Mouse (Mus musculus): Measurements from ENCODE around the gene Ssxb1.
"Not testable (repeated sequence)": the region's sequence is repeated elsewhere in the genome, so short reads cannot be mapped to it uniquely, and the experiment has no call there.

The Ssxb1 gene

DNA sequence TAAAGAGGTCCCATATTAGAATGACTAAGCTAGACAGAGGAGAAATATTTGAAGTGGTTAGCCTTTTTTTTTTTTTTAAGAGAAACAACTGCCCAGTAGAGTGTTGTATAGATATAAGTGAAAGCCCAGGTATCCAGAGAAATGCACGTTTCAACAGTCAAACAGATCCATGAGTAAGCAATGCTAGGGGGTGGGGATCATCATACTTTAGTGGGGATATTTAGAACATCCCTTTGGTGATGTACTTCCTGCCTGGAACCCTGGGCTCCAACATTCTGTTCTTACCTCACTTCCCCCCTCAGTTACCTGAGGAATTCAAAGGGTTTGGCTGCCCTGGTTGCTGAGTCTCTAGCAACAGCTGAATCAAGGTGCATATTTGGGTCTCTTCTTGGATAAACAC, at the start of gene Ssxb1:
Gene Ssxb1 (plus strand): TSS at position 301 of the 400 bp plus-strand sequence.
- DNase-seq (ENCODE audit: low spot score), result not testable (repeated sequence)

DNA sequence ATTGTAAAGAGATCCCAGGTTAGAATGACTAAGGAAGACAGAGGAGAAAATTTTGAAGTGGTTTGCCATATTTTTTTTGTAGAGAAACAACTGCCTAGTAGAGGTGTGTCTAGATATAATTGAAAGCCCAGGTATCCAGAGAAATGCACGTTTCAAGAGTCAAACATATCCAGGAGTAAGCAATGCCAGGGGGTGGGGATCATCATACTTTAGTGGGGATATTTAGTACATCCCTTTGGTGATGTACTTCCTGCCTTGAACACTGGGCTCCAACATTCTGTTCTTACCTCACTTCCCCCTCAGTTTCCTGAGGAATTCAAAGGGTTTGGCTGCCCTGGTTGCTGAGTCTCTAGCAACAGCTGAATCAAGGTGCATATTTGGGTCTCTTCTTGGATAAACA, 46.4 kb upstream of the Ssxb1 start, which contains the start of gene Ssxb9:
Gene Ssxb9 (plus strand): TSS at position 301 of the 400 bp plus-strand sequence.
- not testable (repeated sequence) for DNase-seq (ENCODE audit: low spot score)

DNA sequence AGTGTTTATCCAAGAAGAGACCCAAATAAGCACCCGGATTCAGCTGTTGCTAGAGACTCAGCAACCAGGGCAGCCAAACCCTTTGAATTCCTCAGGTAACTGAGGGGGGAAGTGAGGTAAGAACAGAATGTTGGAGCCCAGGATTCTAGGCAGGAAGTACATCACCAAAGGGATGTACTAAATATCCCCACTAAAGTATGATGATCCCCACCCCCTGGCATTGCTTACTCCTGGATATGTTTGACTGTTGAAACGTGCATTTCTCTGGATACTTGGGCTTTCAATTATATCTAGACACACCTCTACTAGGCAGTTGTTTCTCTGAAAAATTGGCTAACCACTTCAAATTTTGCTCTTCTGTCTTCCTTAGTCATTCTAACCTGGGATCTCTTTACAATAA, 48.5 kb downstream of the Ssxb1 start, which contains the start of gene Ssxb2:
Gene Ssxb2 (minus strand): TSS at position 101 of the 400 bp plus-strand sequence.
- DNase-seq (ENCODE audit: low spot score), result not testable (repeated sequence)

Measured in MN1 (cell line).